Mouse (Mus musculus): ENCODE measurements around the gene Lcor.

DNA sequence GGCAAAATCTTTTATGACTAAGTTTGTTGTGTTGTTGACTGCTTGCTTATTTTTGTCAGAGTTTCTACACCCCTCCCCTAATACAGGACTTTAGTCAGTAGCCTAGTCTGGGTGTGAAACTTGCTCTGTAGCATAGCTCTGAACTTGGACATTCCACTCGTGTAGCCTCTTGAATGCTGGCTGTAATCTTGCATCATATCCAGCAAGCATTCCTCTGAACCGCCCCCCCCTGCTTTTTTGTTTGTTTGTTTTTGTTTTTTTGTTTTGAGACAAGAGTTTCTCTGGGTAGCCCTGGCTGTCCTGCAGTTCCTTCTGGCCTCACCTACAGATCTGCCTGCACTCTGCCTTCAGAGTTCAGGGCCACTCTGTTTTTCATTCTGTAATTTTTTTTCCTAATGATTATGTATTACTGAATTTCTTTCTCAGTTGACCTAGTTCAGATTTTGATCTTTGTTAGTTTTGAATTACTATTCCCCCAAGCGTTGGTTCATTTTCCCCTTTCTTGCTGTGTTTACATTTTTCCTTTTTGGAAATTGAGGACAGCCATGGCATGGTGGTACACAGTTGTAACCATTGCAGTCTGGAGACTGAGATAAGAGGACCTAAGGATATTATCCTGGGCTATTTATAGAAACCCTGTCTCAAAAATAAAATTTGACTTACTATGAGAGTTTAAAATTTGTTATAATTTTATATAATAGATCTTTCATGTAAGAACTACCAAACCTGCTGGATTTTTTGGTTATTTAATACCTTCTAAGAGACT, 41.5 kb downstream of the Lcor start:
- TF ChIP-seq CTCF (IDR thresholded peaks at IDR 0.05; ENCODE audit: low read depth) (no peak), EP300 (IDR thresholded peaks at IDR 0.05; ENCODE audit: low read depth) (no peak)

Measured in liver, postnatal 0 days (tissue).